Mouse (Mus musculus) C2C12 (cell line): ENCODE results near the gene Vma21-ps. TPM values are rescaled to one million over a fixed set of nuclear protein-coding genes. Genes with fewer than 3 reads are reported as not detected.
"Not testable (repeated sequence)": the region's sequence is repeated elsewhere in the genome, so short reads cannot be mapped to it uniquely, and the experiment has no call there.

Experiments used
- H3K27me3 ChIP-seq: one replicate; pipeline ENCODE4 v1.6.1; 2011; ENCODE audit not compliant: control insufficient read depth, insufficient read depth, insufficient read length
- H3K36me3 ChIP-seq: one replicate; pipeline ENCODE4 v1.6.1; 2011; ENCODE audit not compliant: control insufficient read depth, insufficient read depth
- H3K4me3 ChIP-seq: one replicate; pipeline ENCODE4 v1.5.1; 2011; ENCODE audit warnings: mild to moderate bottlenecking, control low read depth; ENCODE audit not compliant: poor library complexity, insufficient read depth, severe bottlenecking
- H3K79me2 ChIP-seq: one replicate; pipeline ENCODE4 v1.6.1; 2011; ENCODE audit not compliant: control insufficient read depth, insufficient read depth
- H3K79me3 ChIP-seq: one replicate; pipeline ENCODE4 v1.6.1; 2011; ENCODE audit warnings: low read depth, control low read depth
- H3ac ChIP-seq: one replicate; pipeline ENCODE3; 2011; ENCODE audit warnings: low read depth; ENCODE audit not compliant: control insufficient read depth, insufficient read length
- CEBPB ChIP-seq: IDR thresholded peaks from one replicate; pipeline ENCODE4 v1.6.1; 2011; ENCODE audit warnings: low read depth, mild to moderate bottlenecking, control low read depth, moderate library complexity
- CTCF ChIP-seq: IDR thresholded peaks from one replicate; pipeline ENCODE4 v1.5.1; 2011; ENCODE audit not compliant: control insufficient read depth, insufficient read depth, insufficient read length
- FOSL1 ChIP-seq: IDR thresholded peaks from one replicate; pipeline ENCODE4 v1.8.0; 2011; ENCODE audit warnings: mild to moderate bottlenecking, low read length; ENCODE audit not compliant: poor library complexity, insufficient read depth, severe bottlenecking
- MAX ChIP-seq: IDR thresholded peaks from one replicate; pipeline ENCODE4 v1.6.1; 2011; ENCODE audit warnings: mild to moderate bottlenecking, control low read depth
- MYOD1 ChIP-seq: IDR thresholded peaks from one replicate; pipeline ENCODE4 v1.6.1; 2011; ENCODE audit warnings: low read depth; ENCODE audit not compliant: control insufficient read depth, insufficient read length
- MYOG ChIP-seq: IDR thresholded peaks from one replicate; pipeline ENCODE4 v1.6.1; 2011; ENCODE audit not compliant: control insufficient read depth, insufficient read length; ENCODE audit errors: extremely low read depth
- USF1 ChIP-seq: IDR thresholded peaks from one replicate; pipeline ENCODE4 v1.6.1; 2011; ENCODE audit warnings: low read depth, mild to moderate bottlenecking, control low read depth, moderate library complexity
- long read RNA-seq, 2 experiments: library from polyadenylated mRNA; unstranded; transcript quantifications; one replicate each; pipeline ENCODE4 v2.0.0; 2019 to 2020
- polyA plus RNA-seq: library from polyadenylated mRNA; unstranded; fragments of >200 nt; fragmentation: generic; extraction: Trizol; gene quantifications from one replicate; pipeline ENCODE4 v1.2.1, GENCODE M21; 2012; ENCODE audit warnings: missing spikeins

Vma21-ps gene
- polyA plus RNA-seq: 2.9 TPM
- long read RNA-seq, experiment 1: 0 reads
- long read RNA-seq, experiment 2: 0 reads

DNA sequence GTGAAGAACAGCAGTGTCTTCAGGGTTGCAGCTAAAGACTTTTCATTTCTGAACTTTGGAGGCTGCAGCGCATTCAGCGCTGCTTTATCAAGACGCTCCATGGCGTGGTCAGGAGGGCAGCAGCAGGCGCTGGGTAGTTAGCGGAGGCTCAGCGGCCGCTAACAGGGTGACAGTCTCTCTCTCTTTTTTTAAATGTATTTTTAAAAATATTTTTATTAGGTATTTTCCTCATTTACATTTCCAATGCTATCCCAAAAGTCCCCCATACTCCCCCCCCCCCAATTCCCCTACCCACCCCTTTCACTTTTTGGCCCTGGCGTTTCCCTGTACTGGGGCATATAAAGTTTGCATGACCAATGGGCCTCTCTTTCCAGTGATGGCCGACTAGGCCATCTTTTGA, at the start of gene Vma21-ps:
Vma21-ps (minus strand) TSS at position 101 of the 400 bp plus-strand sequence.
- not testable (repeated sequence) for H3K79me2 ChIP-seq, H3K79me3 ChIP-seq, H3ac ChIP-seq, H3K27me3 ChIP-seq, H3K36me3 ChIP-seq, H3K4me3 ChIP-seq

DNA sequence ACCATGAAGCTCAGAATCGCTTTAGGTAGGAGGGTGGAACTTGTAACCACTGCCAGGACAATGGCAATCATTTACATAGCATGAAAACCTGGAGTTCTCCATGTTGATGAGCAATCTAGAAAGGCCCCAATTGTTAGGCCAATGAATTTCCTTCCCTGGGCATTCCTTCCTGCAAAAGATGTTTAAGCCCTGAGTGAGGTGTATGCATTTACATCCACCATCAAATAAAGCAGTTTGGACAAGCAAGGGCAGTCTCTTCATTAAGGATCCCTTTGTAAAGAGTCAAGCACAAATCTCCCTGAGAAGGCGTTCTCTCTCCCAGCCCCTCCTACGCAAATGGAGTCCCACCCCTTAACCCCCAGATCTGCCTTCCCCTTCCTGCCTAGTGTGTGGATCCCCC, 46.0 kb upstream of the Vma21-ps start:
- H3ac ChIP-seq: no peak overlapping the region
- no peaks in the 10 kb centered on the region for H3K27me3 ChIP-seq
- no peaks in the 10 kb centered on the region for H3K79me2 ChIP-seq
- no peaks in the 10 kb centered on the region for H3K79me3 ChIP-seq
- no peak overlapping the region for H3K4me3 ChIP-seq
- no peaks in the 10 kb centered on the region for H3K36me3 ChIP-seq
- TF ChIP-seq MYOG (no peak), CEBPB (no peak), CTCF (no peak), MYOD1 (no peak), FOSL1 (no peak), USF1 (no peak), MAX (no peak)

DNA sequence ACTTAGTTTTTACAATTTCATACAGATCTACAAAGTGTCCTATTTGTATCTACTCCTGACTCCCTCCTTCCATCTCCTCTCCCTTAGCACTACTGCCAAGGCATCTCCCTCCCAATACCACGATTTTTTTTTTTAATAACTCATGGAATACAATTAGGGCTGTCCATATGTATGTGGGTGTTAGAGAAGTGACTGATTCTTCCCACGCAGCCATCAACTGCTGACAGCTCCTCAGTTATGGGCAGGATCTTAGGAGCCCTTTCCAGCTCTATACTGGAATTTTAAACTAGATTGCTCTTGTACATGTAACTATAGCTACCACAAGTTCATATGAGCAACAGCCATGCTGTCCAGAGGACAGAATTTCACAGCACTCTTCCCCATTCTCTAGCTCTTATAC, 33.6 kb upstream of the Vma21-ps start:
- Histone ChIP-seq H3K79me2 (no peaks in the 10 kb centered on the region), H3K4me3 (no peak overlapping the region), H3K79me3 (no peaks in the 10 kb centered on the region), H3ac (no peak overlapping the region), H3K36me3 (no peaks in the 10 kb centered on the region), H3K27me3 (no peaks in the 10 kb centered on the region)
- TF ChIP-seq CTCF (no peak), FOSL1 (no peak), MAX (no peak), CEBPB (no peak), USF1 (no peak), MYOD1 (no peak), MYOG (no peak)

DNA sequence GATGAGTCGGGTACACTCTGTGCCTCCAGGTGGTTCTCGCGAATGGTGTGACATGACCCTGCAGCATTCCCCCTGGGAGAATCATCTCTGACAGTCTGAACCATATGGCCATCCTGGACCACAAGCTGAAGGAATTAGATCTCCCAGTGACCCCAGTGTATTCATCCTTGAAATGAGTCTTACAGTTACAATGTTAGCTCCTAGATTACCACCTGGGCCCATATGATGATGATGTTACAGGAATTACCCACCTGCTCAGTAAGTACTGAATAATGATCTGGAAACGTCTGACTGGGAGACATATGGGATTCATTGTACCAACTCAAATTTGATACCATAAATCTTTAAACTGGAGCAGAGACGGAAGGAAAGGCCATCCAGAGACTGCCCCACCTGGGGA, 29.4 kb upstream of the Vma21-ps start:
- no peaks in the 10 kb centered on the region for H3K79me3 ChIP-seq
- H3K27me3 ChIP-seq: no peaks in the 10 kb centered on the region
- TF ChIP-seq MAX: no peak
- TF ChIP-seq CEBPB: no peak
- TF ChIP-seq MYOD1: no peak
- TF ChIP-seq MYOG: no peak
- no peak for TF ChIP-seq FOSL1
- TF ChIP-seq USF1: no peak
- no peak for TF ChIP-seq CTCF
- no peak overlapping the region for H3ac ChIP-seq
- H3K36me3 ChIP-seq: no peaks in the 10 kb centered on the region
- no peaks in the 10 kb centered on the region for H3K79me2 ChIP-seq
- H3K4me3 ChIP-seq: no peak overlapping the region

DNA sequence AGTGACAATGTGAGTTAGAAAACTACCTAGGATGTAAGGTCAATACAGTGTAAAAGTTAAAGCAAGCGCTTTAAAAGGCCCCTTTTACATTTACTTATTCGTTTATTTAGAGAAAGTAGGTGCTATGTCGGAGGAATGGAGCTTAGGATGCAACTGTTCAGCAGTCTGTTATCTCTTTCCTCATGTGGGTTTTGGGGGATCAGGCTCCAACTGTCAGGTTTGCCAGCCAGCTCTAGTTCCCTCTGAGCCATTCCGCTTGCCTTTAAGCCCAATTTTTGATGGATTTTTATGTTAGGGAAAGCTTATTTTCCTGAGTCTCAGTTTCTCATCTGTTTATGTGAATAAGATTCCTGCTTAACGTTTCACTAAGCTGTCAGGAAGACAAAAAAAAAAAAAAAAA, 22.3 kb upstream of the Vma21-ps start:
- H3K79me3 ChIP-seq: no peaks in the 10 kb centered on the region
- H3K4me3 ChIP-seq: no peak overlapping the region
- H3K36me3 ChIP-seq: no peaks in the 10 kb centered on the region
- H3K79me2 ChIP-seq: no peaks in the 10 kb centered on the region
- H3K27me3 ChIP-seq: no peaks in the 10 kb centered on the region
- TF ChIP-seq USF1 (no peak), CEBPB (no peak), MAX (no peak), FOSL1 (no peak), CTCF (no peak), MYOG (no peak), MYOD1 (no peak)
- no peak overlapping the region for H3ac ChIP-seq

DNA sequence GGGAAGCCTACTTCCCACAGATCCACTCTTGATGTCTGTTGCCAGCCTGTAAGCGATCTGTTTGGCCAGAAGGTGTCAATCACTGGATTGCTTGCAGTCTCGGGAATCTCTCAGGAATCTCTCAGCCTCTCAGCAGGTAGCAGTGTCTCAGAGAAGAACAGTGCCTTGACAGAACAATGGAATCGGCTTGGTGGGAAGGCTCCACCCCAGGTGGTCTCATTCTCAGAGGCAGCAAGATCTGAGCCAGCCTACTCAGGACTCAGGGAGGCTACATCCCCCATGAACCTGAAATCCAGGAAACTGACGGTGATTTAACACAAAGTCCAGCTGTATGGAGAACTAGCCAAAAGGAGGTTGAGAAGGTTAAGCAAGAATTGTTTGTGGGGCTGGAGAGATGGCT, 20.5 kb upstream of the Vma21-ps start:
- H3K27me3 ChIP-seq: no peaks in the 10 kb centered on the region
- H3K79me2 ChIP-seq: no peaks in the 10 kb centered on the region
- TF ChIP-seq MAX (no peak), MYOD1 (no peak), CTCF (no peak), MYOG (no peak), USF1 (no peak), CEBPB (no peak), FOSL1 (no peak)
- H3K36me3 ChIP-seq: no peaks in the 10 kb centered on the region
- no peak overlapping the region for H3ac ChIP-seq
- no peaks in the 10 kb centered on the region for H3K79me3 ChIP-seq
- H3K4me3 ChIP-seq: no peak overlapping the region
